Mouse (Mus musculus): ENCODE measurements around the gene Commd4.

The Commd4 gene

GRCm38 (mm10) chr9:57158013-57158470 is at the start of gene Commd4:
Commd4 (minus strand) TSS chr9:57158331.
- in situ Hi-C loops (cut with MboI; ENCODE audit: unreplicated experiment in 2 of 2): loop anchor here in 1 of 2 experiments (5.0 kb wide), 1 partner anchor 284 kb away; the partner anchor contains the start of gene Ppcdc

DNA sequence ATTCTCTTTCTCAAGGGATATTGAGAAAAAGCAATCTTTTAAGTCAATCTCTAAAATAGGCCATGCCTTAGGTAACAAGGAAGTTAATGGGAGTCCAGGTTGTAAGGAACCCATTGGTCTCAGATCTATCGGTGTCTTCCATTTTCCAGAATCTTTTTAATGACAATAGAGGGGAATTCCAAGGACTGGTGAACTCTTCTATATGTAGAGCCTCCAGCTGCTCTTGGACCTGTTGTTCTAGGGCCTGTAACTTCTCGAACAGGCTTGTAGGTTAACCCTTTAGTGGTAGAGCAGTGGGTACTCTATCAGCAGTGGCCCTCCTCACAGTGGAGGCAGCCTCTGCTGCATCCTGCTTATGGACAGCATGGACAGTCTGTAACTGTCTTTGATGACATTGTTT is 48.8 kb upstream of the Commd4 start:
- in situ Hi-C loops (cut with MboI; ENCODE audit: unreplicated experiment in 2 of 2): loop anchor here in 1 of 2 experiments (5.0 to 25.0 kb wide), 4 partner anchors 45 to 805 kb away; partner anchors contain the start of gene Cyp11a1

DNA sequence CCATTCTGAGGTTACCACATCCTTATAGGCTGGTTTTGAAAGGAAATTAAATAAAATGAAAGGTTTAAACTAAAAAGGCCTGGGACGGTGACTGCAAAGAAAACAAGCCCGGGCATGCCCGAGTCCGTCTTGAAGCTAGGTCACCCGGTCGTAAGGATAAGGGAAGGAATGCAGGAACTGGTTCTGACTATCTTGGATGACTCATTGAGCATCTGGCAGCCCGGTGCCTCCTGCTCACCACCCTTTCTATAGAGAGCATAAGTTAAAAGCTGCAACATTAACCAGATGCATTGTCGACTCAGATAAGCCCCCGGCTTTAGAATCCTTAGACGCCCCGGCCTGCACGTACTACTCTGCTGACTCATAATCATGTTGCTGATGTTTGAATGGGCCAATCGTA is 45.4 kb upstream of the Commd4 start:
- in situ Hi-C loops (cut with MboI; ENCODE audit: unreplicated experiment in 2 of 2): loop anchor here in 1 of 2 experiments (25.0 kb wide), 2 partner anchors 534 to 809 kb away; partner anchors contain the start of gene Cyp11a1

- in situ Hi-C loops (cut with MboI; ENCODE audit: unreplicated experiment in 2 of 2): loop anchor here in 1 of 2 experiments (25.0 kb wide), 2 partner anchors 534 to 809 kb away; partner anchors contain the start of gene Cyp11a1
These were observed 44.9 kb upstream of the Commd4 start for GRCm38 (mm10) chr9:57202981-57203380.

DNA sequence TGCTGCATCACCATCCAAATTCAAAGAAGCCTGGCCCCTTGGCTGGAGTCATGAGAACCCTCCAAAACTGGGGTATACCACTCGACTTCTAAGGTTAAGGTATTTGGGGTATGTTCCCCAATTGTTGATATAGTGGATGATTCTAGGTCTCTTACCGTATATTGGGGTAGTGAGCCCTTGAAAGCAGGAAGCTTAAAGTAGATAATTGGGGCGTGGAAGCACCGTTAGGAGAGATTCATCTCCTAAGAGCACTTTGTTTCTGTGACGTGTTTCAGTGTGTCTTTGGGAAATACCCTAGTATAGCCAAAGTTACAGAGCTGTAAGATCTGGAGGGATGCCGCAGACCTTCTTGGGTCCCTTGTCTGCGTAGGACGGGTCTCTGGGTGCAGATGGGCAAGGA is 39.3 kb upstream of the Commd4 start:
- in situ Hi-C loops (cut with MboI; ENCODE audit: unreplicated experiment in 2 of 2): no loop called here

GRCm38 (mm10) chr9:57196708-57197107 is 38.6 kb upstream of the Commd4 start:
- in situ Hi-C loops (cut with MboI; ENCODE audit: unreplicated experiment in 2 of 2): no loop called here

GRCm38 (mm10) chr9:57168411-57168810 is 10.3 kb upstream of the Commd4 start:
- in situ Hi-C loops (cut with MboI; ENCODE audit: unreplicated experiment in 2 of 2): loop anchor here in 1 of 2 experiments (10.0 kb wide), 1 partner anchor 46 kb away; no protein-coding TSS in a partner anchor

DNA sequence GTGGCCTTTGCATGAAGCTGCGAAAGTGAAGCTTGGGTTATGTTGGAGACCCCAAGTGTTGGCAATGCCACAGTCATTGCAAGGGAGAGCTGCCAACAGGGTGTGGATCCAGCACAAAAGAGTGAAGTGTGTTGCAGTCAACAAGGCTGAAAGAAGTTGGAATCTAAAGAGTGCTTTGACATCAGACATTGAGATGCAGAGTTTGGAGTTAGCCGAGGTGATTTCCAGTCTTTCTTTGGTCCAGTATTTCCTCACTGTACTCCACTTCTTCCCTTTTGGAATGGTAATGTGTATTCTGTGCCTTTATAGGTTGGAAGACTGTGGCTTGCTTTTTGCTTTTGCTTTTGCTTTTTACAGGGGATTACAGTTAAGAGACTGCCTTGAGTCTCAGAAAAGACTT is 8.0 kb upstream of the Commd4 start:
- in situ Hi-C loops (cut with MboI; ENCODE audit: unreplicated experiment in 2 of 2): loop anchor here in 1 of 2 experiments (10.0 kb wide), 1 partner anchor 49 kb away; no protein-coding TSS in a partner anchor

GRCm38 (mm10) chr9:57163137-57163536 is 5.0 kb upstream of the Commd4 start:
- in situ Hi-C loops (cut with MboI; ENCODE audit: unreplicated experiment in 2 of 2): loop anchor here (5.0 to 10.0 kb wide), 2 partner anchors 44 to 52 kb away; no protein-coding TSS in a partner anchor

DNA sequence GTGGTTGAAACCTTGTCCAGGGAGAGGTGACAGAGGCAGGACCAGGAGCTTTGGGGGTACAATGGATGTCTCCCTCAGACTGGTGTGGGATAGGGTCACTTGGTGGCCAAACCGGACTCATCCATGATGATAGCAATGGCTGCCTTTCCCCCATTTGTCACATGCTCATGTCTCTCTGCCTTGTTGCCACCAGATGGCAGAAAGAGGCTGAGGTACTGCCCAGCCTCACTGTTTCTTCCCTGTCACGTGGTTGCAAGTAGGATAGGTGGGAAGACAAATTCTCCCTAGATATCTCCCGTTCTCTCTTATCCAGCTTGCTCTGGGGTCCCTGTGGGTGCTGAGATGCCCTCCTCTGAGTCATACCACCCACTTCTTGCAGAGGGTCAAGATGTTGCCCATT is 4.4 kb upstream of the Commd4 start:
- in situ Hi-C loops (cut with MboI; ENCODE audit: unreplicated experiment in 2 of 2): loop anchor here (5.0 to 10.0 kb wide), 2 partner anchors 45 to 52 kb away; no protein-coding TSS in a partner anchor

DNA sequence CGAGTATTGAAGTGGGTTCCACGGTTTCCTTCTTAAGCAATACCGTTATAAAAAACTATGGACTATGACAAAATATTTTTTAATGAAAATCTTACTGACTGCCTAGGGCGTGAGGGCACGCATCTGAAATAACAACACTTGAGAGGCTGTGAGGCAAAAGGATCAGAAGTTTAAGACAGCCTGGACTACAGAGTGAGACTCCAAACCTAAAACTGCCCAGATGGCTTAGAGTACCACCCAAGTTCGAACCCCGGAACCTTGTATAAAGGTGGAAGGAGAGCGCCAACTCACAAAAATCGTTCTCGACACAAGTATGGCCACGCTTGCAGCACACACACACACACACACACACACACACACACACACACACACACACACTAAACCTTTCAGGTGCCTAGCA is 375 bp upstream of the Commd4 start:
- in situ Hi-C loops (cut with MboI; ENCODE audit: unreplicated experiment in 2 of 2): loop anchor here in 1 of 2 experiments (5.0 kb wide), 1 partner anchor 284 kb away; the partner anchor contains the start of gene Ppcdc

GRCm38 (mm10) chr9:57157499-57157898 is 632 bp downstream of the Commd4 start:
- in situ Hi-C loops (cut with MboI; ENCODE audit: unreplicated experiment in 2 of 2): loop anchor here in 1 of 2 experiments (5.0 kb wide), 1 partner anchor 285 kb away; the partner anchor contains the start of gene Ppcdc

GRCm38 (mm10) chr9:57156823-57157222 is 1.3 kb downstream of the Commd4 start:
- in situ Hi-C loops (cut with MboI; ENCODE audit: unreplicated experiment in 2 of 2): loop anchor here in 1 of 2 experiments (5.0 kb wide), 1 partner anchor 285 kb away; the partner anchor contains the start of gene Ppcdc

GRCm38 (mm10) chr9:57156383-57156782 is 1.7 kb downstream of the Commd4 start:
- in situ Hi-C loops (cut with MboI; ENCODE audit: unreplicated experiment in 2 of 2): loop anchor here in 1 of 2 experiments (5.0 kb wide), 1 partner anchor 286 kb away; the partner anchor contains the start of gene Ppcdc

- in situ Hi-C loops (cut with MboI; ENCODE audit: unreplicated experiment in 2 of 2): no loop called here
These were observed 5.8 kb downstream of the Commd4 start for GRCm38 (mm10) chr9:57152331-57152730.

DNA sequence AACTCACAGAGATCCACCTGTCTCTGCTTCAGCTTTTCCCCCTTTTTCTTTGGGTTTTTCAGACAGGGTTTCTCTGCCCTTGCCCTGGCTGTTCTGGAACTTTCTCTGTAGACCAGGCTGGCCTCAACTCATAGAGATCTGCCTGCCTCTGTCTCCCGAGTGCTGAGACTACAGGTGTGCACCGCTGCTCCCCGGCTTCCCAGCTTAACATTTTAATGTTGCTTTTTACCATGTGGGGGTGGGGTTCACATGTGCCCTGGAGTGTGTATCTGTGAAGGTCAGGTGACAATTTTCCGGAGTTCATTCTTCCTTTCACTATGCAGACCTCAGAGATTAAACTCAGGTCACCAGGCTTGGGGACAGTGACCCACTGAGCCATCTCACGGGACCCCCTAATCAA is 7.9 kb downstream of the Commd4 start:
- in situ Hi-C loops (cut with MboI; ENCODE audit: unreplicated experiment in 2 of 2): no loop called here

- in situ Hi-C loops (cut with MboI; ENCODE audit: unreplicated experiment in 2 of 2): no loop called here
These were observed 9.1 kb downstream of the Commd4 start for GRCm38 (mm10) chr9:57149021-57149420.

- in situ Hi-C loops (cut with MboI; ENCODE audit: unreplicated experiment in 2 of 2): no loop called here
These were observed 9.8 kb downstream of the Commd4 start, which contains the start of gene Neil1 for GRCm38 (mm10) chr9:57148144-57148878. Neil1 (minus strand) TSS chr9:57148305.

DNA sequence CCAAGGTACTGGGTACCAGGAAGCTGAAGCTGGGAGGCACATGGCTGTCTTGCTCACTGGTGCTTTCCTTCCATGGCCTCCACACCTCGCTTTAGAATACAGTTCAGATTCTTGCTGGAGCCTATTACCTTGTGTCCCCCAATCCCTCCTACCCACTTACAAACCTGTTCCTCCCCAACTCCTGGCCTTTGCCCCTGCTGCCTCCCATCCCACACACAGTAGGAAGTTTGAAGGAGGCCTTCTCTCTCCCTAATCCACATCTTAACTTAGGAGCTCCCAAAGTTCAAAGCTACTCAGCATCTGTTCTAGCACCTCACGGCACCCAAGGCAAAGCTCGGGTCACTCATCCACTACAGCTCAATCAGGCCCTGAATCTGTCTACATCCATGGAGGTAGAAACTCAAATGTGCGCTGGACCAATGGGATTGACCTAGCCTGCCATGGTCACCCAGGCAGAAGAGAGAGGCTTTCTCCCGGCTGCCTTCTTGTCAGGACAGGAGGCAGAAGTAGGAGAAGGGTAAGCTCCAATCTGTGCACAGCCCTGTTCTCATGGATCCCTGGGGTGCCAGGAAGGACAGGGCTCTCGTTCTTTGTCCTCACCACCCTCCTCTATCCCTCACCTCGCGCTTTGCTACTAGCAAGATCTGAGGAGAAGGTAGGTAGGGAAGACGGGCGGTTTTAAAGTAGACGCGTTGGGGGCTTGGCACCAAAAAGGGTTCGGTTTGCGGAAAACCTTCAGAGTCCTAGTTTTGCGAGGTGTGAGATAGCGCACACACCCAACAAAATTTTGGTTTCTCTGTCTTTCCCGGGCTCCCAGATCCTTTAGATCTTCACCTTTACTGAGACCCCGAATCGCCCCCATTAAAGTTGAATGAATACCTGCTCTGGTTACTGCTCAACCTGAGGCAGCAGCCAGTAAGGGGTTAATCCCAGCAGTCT is 10.7 kb downstream of the Commd4 start:
- in situ Hi-C loops (cut with MboI; ENCODE audit: unreplicated experiment in 2 of 2): no loop called here

GRCm38 (mm10) chr9:57146451-57147066 is 11.6 kb downstream of the Commd4 start:
- in situ Hi-C loops (cut with MboI; ENCODE audit: unreplicated experiment in 2 of 2): no loop called here
